Mouse (Mus musculus) C2C12 (cell line): ENCODE measurements at regions not wholly inside any gene's neighbourhood (a gene's known extent, or its start where the extent isn't known, plus 50 kb on each side); places are given as distances from the start of the nearest gene placed in this dataset.

Experiments used
- CTCF ChIP-seq: IDR thresholded peaks from one replicate; pipeline ENCODE4 v1.5.1; 2011; ENCODE audit not compliant: control insufficient read depth, insufficient read depth, insufficient read length
- FOSL1 ChIP-seq: IDR thresholded peaks from one replicate; pipeline ENCODE4 v1.8.0; 2011; ENCODE audit warnings: mild to moderate bottlenecking, low read length; ENCODE audit not compliant: poor library complexity, insufficient read depth, severe bottlenecking
- MAX ChIP-seq: IDR thresholded peaks from one replicate; pipeline ENCODE4 v1.6.1; 2011; ENCODE audit warnings: mild to moderate bottlenecking, control low read depth
- USF1 ChIP-seq: IDR thresholded peaks from one replicate; pipeline ENCODE4 v1.6.1; 2011; ENCODE audit warnings: low read depth, mild to moderate bottlenecking, control low read depth, moderate library complexity

DNA sequence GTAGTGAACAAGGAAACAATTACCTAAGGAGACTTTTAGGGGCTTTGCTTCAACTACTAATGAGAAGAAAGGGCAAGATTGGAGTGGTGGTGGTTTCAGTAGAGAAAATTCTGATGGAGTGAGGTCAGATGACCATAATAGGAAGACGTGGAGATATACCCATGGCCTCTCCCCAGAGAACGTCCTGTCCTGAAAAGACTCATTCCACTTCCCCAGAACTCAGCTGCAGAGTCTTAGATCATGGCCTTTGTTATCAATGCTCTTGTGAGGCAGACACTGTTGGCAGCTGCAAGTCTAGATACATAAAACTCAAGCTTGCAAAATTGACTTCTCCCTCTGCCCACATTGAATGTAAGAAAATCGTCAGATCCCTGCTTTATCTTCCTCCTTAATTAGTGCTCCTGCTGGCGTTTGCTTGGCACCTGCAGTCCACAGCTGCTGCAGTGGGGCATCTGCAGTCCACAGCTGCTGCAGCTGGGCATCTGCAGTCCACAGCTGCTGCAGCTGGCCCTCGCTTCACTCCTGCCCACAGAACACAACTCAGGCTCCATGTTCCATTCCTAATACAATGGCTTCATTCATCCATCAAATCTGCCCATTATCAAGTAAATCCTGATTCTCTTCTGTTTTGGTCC lies 162.5 kb downstream of the Cxcl12 start:
- no peak for TF ChIP-seq CTCF
- no peak for TF ChIP-seq MAX
- no peak for TF ChIP-seq USF1
- TF ChIP-seq FOSL1 = no peak
